Mouse (Mus musculus) embryonic facial prominence, embryonic 13.5 days (tissue): ENCODE measurements around the gene Dnase2a. TPM values are rescaled to one million over a fixed set of nuclear protein-coding genes. Genes with fewer than 3 reads are reported as not detected.

Source experiments
- ATAC-seq: fragments of 200-750 bp; cut with Nextera tagmentation; 2 replicates; pipeline ENCODE4 v1.8.0; 2017; ENCODE audit warnings: low read depth; ENCODE audit not compliant: insufficient number of reproducible peaks, insufficient read depth, low FRiP score, low TSS enrichment
- H3K27ac ChIP-seq: fragments of 300-500 bp; sonication (generic); 2 replicates; pipeline ENCODE4 v1.5.1; 2015; ENCODE audit warnings: moderate library complexity, mild to moderate bottlenecking, inconsistent platforms
- H3K27me3 ChIP-seq: fragments of 300-500 bp; sonication (generic); 2 replicates; pipeline ENCODE4 v1.6.1; 2015; ENCODE audit warnings: mild to moderate bottlenecking, inconsistent platforms
- H3K36me3 ChIP-seq: fragments of 300-500 bp; sonication (generic); 2 replicates; pipeline ENCODE4 v1.6.1; 2015; ENCODE audit warnings: mild to moderate bottlenecking, inconsistent platforms
- H3K4me1 ChIP-seq: fragments of 300-500 bp; sonication (generic); 2 replicates; pipeline ENCODE4 v1.6.1; 2015; ENCODE audit warnings: inconsistent platforms
- H3K4me2 ChIP-seq: fragments of 300-500 bp; sonication (generic); 2 replicates; pipeline ENCODE4 v1.6.1; 2015; ENCODE audit warnings: moderate library complexity, mild to moderate bottlenecking, inconsistent platforms
- H3K4me3 ChIP-seq: fragments of 300-500 bp; sonication (generic); 2 replicates; pipeline ENCODE4 v1.5.1; 2015; ENCODE audit warnings: mild to moderate bottlenecking, inconsistent platforms
- H3K9ac ChIP-seq: fragments of 300-500 bp; sonication (generic); 2 replicates; pipeline ENCODE4 v1.6.1; 2015; ENCODE audit warnings: mild to moderate bottlenecking, inconsistent platforms
- H3K9me3 ChIP-seq: fragments of 300-500 bp; sonication (generic); 2 replicates; pipeline ENCODE4 v1.6.1; 2016; ENCODE audit warnings: inconsistent platforms
- WGBS: fragments of 180-500 bp; shearing (Covaris S2); methylation state at CpG from one replicate; pipeline ENCODE4 v1.1.7; 2015; ENCODE audit warnings: mixed read lengths; 5-methylcytosine and 5-hydroxymethylcytosine counted together
- polyA plus RNA-seq: library from polyadenylated mRNA; unstranded; fragments of >200 nt; fragmentation: Nextera tagmentation; extraction: Ambion mirVana; gene quantifications from 2 replicates; pipeline ENCODE4 v1.2.1, GENCODE M21; 2015

The Dnase2a gene
- 15.9 and 22.7 TPM in 2 replicates for polyA plus RNA-seq

DNA sequence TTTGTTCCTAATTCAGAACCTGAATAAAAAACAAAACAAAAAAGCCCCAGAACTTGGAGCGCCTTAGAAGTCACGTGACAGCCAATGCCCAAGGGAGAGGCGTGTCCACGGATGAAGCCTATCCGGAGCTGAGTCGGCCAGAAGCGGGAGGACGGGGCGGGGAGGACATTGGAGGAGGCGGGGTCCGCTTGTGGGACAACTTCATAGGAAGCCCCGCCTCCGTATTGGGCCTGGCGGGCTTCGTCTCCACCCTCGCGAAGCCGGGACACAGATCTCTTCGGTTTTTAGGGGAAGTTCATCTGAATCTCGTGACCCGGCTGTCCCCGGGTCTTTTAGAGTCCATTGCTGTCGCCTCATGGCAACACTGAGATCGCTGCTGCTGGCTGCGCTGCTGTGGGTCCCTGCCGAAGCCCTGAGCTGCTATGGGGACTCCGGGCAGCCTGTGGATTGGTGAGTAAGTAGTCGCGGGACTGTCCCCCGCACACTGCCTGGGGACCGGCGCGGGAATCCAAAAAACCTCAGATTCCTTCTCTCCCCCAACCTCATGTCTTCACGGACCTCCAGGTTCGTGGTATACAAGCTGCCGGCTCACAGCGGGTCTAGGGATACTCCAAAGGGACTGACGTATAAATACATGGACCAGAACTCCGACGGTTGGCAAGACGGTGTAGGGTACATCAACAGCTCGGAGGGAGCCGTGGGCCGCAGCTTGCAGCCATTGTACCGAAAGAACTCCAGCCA lies at the start of gene Dnase2a:
TSS of gene Dnase2a (plus strand) at position 140 of the 741 bp plus-strand sequence.
- Histone ChIP-seq H3K27me3 (peaks cover 41% of the 10 kb centered on the region), H3K4me1 (peaks cover 29% of the 10 kb centered on the region), H3K4me2 (peak within 1 kb of the TSS; percentile 82), H3K9ac (peak within 1 kb of the TSS; percentile 74), H3K9me3 (no peaks in the 10 kb centered on the region), H3K36me3 (peaks cover 4% of the 10 kb centered on the region; the same call in 1 of the 2 replicates), H3K27ac (peak within 1 kb of the TSS; percentile 51; the same call in 1 of the 2 replicates), H3K4me3 (peak within 1 kb of the TSS; percentile 57)
- under 1% methylated on average over 45 of the region's 45 CpGs for WGBS
- ATAC-seq, result peak; percentile 85

DNA sequence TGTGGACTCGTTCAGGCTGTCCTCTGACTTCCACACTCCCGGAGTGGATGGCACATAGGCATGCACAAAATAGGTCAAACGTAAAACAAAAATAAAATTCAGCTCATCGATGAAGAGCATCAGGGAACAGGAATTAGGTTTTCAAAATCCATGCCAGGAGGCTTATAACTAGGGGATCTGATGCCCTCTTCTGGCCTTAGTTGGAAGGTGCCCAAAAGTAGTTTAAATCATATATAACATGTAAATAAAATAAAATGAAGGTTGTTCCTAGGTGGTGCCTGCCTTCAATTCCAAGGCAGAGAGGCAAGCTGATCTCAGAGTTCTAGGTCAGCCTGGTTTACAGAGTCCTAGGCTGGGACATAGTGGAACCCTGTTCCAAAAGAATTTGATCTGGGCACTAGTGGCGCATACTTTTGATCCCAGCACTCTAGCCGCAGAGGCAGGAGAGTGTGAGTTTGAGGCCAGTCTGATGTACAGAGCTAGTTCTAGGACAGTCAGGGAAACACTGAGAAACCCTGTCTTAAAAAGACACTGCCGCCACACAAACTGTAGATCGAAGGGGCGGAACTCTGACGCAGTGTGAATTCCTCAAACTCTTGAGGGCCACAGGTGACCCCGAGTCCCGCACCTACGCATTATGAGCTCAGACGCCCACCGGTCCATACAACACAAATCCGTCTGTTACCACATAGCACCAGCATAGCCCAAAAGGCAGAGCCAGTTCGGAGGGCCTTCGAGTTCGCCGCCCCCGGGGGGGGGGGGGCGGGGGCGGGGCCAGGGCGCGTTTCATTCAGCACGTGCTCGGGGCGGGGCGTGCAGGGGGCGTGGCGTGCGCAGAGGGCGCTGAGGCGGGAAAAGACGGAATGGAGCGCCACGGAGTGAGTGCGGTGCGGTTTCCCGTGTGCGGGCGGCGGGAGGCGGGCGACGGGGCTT lies 36.7 kb upstream of the Dnase2a start, which contains the start of gene Syce2:
TSS of gene Syce2 (plus strand) at position 736 of the 933 bp plus-strand sequence.
- Histone ChIP-seq H3K4me3 (peak within 1 kb of the TSS; percentile 54), H3K4me1 (peaks cover 16% of the 10 kb centered on the region), H3K9ac (peak within 1 kb of the TSS; percentile 74), H3K36me3 (peaks cover 32% of the 10 kb centered on the region), H3K9me3 (no peaks in the 10 kb centered on the region), H3K27me3 (no peaks in the 10 kb centered on the region), H3K27ac (peak within 1 kb of the TSS; percentile 8; the same call in 1 of the 2 replicates), H3K4me2 (peak within 1 kb of the TSS; percentile 96)
- WGBS, result 13% methylated on average over 45 of the region's 46 CpGs
- ATAC-seq, result peak; percentile 32

- WGBS, result 4% methylated on average over 54 of the region's 54 CpGs
Observed at GRCm38 (mm10) chr8:84872309-84872965, 35.9 kb upstream of the Dnase2a start.

GRCm38 (mm10) chr8:84873016-84873415 lies 35.3 kb upstream of the Dnase2a start:
- Histone ChIP-seq H3K27ac (no peak overlapping the region), H3K4me3 (peak overlapping the region; percentile 54), H3K27me3 (no peaks in the 10 kb centered on the region), H3K4me1 (peaks cover 16% of the 10 kb centered on the region), H3K9me3 (no peaks in the 10 kb centered on the region), H3K36me3 (peaks cover 18% of the 10 kb centered on the region), H3K9ac (peak overlapping the region; percentile 74), H3K4me2 (peak overlapping the region; percentile 96)
- ATAC-seq, result no peak
- 62% methylated on average over 4 of the region's 4 CpGs for WGBS

More at GRCm38 (mm10) chr8:84872309-84872965, 35.9 kb upstream of the Dnase2a start:
- peak overlapping the region; percentile 74 for H3K9ac ChIP-seq
- ATAC-seq, result peak; percentile 59
- H3K4me2 ChIP-seq, result peak overlapping the region; percentile 96
- no peaks in the 10 kb centered on the region for H3K9me3 ChIP-seq
- peak overlapping the region; percentile 54 for H3K4me3 ChIP-seq
- H3K4me1 ChIP-seq, result peaks cover 16% of the 10 kb centered on the region
- H3K27ac ChIP-seq, result no peak overlapping the region
- peaks cover 24% of the 10 kb centered on the region for H3K36me3 ChIP-seq
- H3K27me3 ChIP-seq, result no peaks in the 10 kb centered on the region

DNA sequence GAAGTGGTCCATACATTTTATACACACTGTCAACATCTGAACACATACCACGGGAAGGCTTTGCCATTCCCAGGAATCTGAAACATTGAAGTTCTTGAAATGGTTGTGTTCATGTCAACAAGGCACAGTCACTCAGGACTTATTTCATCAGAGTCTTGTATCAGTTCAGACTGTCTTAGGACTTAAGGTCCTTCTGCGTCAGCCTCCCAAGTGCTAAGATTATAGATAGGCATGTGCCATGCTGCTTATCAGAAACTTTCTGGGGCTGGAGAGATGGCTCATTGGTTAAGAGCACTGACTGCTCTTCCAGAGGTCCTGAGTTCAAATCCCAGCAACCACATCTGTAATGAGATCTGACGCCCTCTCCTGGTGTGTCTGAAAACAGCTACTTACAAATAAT lies 34.0 kb upstream of the Dnase2a start:
- H3K9ac ChIP-seq, result no peak overlapping the region
- no peaks in the 10 kb centered on the region for H3K27me3 ChIP-seq
- H3K36me3 ChIP-seq, result peaks cover 5% of the 10 kb centered on the region
- no peak overlapping the region for H3K4me2 ChIP-seq
- no peak overlapping the region for H3K4me3 ChIP-seq
- H3K9me3 ChIP-seq, result no peaks in the 10 kb centered on the region
- no peak for ATAC-seq
- H3K4me1 ChIP-seq, result peaks cover 16% of the 10 kb centered on the region
- WGBS, result 93% methylated on average over 3 of the region's 3 CpGs
- H3K27ac ChIP-seq, result no peak overlapping the region

DNA sequence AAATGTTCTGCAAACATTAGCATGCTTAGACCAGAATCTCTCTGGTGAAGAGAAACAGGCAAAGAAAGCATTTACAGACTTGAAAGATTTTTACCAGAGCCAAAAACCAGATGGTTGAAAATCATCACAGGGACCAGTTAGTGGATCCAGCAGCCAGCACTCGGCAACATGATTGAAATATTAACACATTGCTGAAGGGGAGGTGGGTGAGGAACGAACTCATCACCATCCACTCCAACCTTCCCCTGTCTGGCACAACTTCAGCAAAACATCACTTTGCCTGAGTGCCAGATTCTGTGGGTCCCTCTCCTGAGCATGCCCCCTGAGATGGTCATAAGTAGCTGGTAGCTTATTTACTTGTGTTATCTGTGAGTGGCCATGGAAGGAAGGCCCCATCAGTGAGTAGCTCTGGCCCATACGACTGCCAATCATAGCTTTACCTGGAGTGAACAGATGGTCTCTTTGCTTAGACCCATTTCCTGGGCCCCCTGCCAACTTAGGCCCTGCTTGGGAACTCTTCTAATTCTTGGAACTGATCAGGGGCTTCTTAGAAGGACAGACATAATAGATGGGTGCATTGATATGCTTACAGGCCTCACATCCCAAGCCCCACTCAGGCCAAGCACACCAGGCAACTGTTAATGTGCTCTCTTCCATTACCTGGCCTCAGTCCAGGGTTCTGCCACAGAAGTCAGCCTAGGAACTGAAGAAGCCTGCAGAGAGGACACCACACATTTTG lies 30.9 kb upstream of the Dnase2a start:
- no peaks in the 10 kb centered on the region for H3K36me3 ChIP-seq
- ATAC-seq, result no peak
- no peak overlapping the region for H3K4me2 ChIP-seq
- H3K4me1 ChIP-seq, result peaks cover 7% of the 10 kb centered on the region
- no peaks in the 10 kb centered on the region for H3K27me3 ChIP-seq
- WGBS, result 78% methylated on average over 3 of the region's 3 CpGs
- H3K4me3 ChIP-seq, result no peak overlapping the region
- no peak overlapping the region for H3K27ac ChIP-seq
- H3K9ac ChIP-seq, result no peak overlapping the region
- no peaks in the 10 kb centered on the region for H3K9me3 ChIP-seq

- Histone ChIP-seq H3K27me3 (no peaks in the 10 kb centered on the region), H3K36me3 (0 out of 2 replicates have a peak, but pooled peaks cover 3% of the 10 kb centered on the region), H3K9ac (no peak overlapping the region), H3K27ac (no peak overlapping the region), H3K4me2 (no peak overlapping the region), H3K4me3 (no peak overlapping the region), H3K9me3 (no peaks in the 10 kb centered on the region), H3K4me1 (no peaks in the 10 kb centered on the region)
- ATAC-seq, result no peak
- WGBS, result 92% methylated on average over 1 of the region's 1 CpGs
Observed at GRCm38 (mm10) chr8:84878915-84879314, 29.4 kb upstream of the Dnase2a start.

- Histone ChIP-seq H3K36me3 (peaks cover 43% of the 10 kb centered on the region), H3K27me3 (no peaks in the 10 kb centered on the region), H3K4me1 (no peaks in the 10 kb centered on the region), H3K4me3 (no peak overlapping the region), H3K9me3 (no peaks in the 10 kb centered on the region), H3K4me2 (no peak overlapping the region), H3K27ac (no peak overlapping the region), H3K9ac (no peak overlapping the region)
- 85% methylated on average over 4 of the region's 4 CpGs for WGBS
- no peak for ATAC-seq
Observed at GRCm38 (mm10) chr8:84884728-84885127, 23.6 kb upstream of the Dnase2a start.

GRCm38 (mm10) chr8:84888280-84888679 lies 20.1 kb upstream of the Dnase2a start:
- H3K4me2 ChIP-seq, result no peak overlapping the region
- peaks cover 61% of the 10 kb centered on the region for H3K36me3 ChIP-seq
- ATAC-seq, result no peak
- no peaks in the 10 kb centered on the region for H3K9me3 ChIP-seq
- H3K4me3 ChIP-seq, result no peak overlapping the region
- no peaks in the 10 kb centered on the region for H3K27me3 ChIP-seq
- H3K9ac ChIP-seq, result no peak overlapping the region
- peaks cover 10% of the 10 kb centered on the region for H3K4me1 ChIP-seq
- WGBS, result 95% methylated on average over 3 of the region's 3 CpGs
- no peak overlapping the region for H3K27ac ChIP-seq

GRCm38 (mm10) chr8:84889141-84889540 lies 19.2 kb upstream of the Dnase2a start:
- Histone ChIP-seq H3K27me3 (no peaks in the 10 kb centered on the region), H3K36me3 (peaks cover 58% of the 10 kb centered on the region), H3K9me3 (no peaks in the 10 kb centered on the region), H3K4me3 (no peak overlapping the region), H3K27ac (no peak overlapping the region), H3K4me1 (peaks cover 10% of the 10 kb centered on the region), H3K9ac (no peak overlapping the region), H3K4me2 (no peak overlapping the region)
- no peak for ATAC-seq
- 89% methylated on average over 1 of the region's 1 CpGs for WGBS
